Mouse (Mus musculus) heart, adult 2 months (tissue): ENCODE data around the gene Ndufa6.

ENCODE experiments used
- CTCF ChIP-seq: fragments of 200-600 bp; IDR thresholded peaks from 2 replicates; pipeline ENCODE4 v1.8.1; 2022; ENCODE audit warnings: antibody characterized with exemption, mild to moderate bottlenecking, moderate library complexity
- EP300 ChIP-seq: fragments of 200-500 bp; IDR thresholded peaks from 2 replicates; pipeline ENCODE4 v1.6.1; 2011; ENCODE audit warnings: low read depth, low read length, control low read depth; ENCODE audit not compliant: insufficient read depth
- POLR2A ChIP-seq: fragments of 200-500 bp; IDR thresholded peaks from 2 replicates; pipeline ENCODE4 v1.6.1; 2011; ENCODE audit warnings: mild to moderate bottlenecking, low read depth, low read length, control low read depth; ENCODE audit not compliant: insufficient read depth

DNA sequence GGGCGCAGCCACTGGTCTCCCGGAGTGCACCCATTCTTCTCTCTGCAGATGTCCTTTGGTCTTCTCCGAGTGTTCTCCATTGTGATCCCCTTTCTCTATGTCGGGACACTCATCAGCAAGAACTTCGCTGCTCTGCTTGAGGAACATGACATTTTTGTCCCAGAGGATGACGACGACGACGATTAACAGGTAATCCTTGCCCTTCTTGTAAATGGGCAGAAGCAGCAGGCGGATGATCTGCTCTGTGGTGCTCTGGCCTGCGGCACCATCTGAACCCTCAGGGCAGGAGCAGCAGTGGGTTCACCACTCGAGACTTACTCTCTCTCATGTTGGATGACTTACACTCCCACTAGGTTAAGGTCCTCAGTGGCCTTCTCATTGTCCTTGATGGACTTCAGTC, 6.3 kb downstream of the Ndufa6 start:
- TF ChIP-seq CTCF, result no peak
- TF ChIP-seq EP300, result no peak
- no peak for TF ChIP-seq POLR2A
